Mouse (Mus musculus) adrenal gland, adult 18-20 months (tissue): ENCODE data around the gene Gm17268. TPM values are rescaled to one million over a fixed set of nuclear protein-coding genes. Genes with fewer than 3 reads are reported as not detected.
A peak's percentile ranks its signal among the peaks of the same experiment; 100 is the strongest.

Experiments
- DNase-seq, 2 experiments: peaks; one replicate each; pipeline ENCODE4 v3.0.0; 2021 to 2022; ENCODE audit warnings: low spot score in 2 of 2
- total RNA-seq, 2 experiments: library from RNA; stranded (reverse); gene quantifications; 1 replicate in 1 of 2; 2 replicates in 1 of 2; pipeline ENCODE4 v1.2.3; 2021

Gene Gm17268
- total RNA-seq, 2 experiments from 2014 or later = not detected

DNA sequence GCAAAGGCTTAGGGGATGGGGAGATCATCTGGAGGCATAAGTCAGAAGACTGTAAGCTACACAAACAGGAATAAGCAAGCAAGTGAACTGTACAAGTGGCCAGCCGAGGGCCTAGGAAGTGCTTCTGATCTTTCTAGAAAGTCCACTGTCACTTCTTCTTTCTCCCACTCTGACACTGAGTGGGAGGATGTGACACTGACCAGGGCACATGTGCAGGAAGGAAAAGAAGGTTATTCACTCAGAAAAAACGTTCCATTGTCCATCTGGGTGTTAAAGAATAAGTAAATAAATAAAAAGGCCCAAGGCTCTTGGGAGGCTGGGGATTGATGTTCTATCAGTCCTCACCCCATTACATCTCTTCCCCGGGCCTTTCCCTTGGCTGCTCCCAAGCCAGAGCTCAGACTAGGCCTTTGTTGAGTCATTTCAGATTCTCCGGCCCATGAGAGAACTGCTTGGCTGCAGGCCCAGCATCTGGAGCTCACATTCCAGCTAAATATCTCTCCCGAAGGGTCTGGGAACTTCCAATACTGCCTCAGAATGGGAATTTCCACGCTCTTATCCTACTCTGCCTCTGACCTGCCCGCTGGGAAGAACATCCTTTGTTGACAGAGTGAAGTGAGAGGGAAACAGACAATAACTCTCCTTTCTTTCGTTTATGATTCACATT, 5.6 kb downstream of the Gm17268 start:
- DNase-seq = peak; percentile 22 to 42

DNA sequence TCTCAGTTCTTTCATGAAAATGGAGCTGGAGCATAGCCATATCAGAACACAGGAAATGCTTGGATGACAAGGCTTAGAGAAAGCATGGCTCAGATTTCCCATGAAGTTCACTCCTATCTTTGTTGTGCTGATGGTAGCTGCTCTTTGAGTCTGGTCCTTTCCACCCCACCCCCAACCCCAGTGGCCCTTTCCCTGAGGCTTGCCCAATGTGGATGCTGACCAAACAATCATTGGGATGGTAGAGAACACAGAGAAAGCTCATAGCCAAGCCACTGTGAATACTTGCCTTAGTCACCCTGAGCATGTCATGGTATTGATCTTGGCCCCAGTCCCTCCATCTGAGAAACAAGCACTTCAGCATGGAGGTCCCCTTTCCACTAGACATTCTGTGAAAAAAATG, 6.2 kb downstream of the Gm17268 start:
- no peak for DNase-seq

DNA sequence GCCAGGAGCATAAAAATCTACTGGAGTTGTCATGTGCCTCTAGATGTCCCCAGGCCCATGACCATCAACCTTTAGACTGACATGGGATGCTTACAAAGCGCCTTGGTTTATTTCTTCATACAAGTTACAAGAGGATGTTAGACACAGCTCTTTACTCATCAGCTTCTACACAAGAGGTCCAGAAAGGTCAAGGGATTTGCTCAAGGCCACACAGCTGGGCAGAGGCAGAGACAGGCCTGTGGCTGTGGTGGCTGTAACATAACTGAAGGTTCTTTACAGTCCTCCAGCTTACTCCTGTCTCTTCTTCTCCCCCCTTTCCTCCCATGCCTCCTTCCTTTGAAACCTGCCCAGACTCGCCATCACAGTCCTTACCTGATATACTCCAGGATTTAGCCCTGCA, 8.2 kb downstream of the Gm17268 start:
- no peak for DNase-seq

DNA sequence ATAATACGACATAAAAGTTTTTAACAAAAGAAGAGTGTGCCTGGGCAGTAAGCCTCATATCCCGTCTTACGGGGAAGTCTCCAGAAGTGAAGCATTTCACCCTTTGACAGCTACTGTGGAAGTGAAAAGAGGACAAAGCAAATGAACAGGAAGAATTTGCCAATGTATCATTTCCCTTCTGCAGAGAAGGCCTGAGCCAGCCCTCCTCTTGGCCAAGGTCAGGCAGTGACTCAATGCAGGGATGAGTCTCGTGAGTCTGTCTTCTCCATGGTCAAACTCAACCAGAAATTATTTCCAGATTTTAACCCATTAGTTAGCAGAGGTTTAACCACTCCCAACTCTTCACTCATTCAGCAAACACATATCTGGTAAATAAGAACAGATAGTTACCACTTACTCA, 14.6 kb downstream of the Gm17268 start:
- peak in 1 of 2 experiments; percentile 28 for DNase-seq

DNA sequence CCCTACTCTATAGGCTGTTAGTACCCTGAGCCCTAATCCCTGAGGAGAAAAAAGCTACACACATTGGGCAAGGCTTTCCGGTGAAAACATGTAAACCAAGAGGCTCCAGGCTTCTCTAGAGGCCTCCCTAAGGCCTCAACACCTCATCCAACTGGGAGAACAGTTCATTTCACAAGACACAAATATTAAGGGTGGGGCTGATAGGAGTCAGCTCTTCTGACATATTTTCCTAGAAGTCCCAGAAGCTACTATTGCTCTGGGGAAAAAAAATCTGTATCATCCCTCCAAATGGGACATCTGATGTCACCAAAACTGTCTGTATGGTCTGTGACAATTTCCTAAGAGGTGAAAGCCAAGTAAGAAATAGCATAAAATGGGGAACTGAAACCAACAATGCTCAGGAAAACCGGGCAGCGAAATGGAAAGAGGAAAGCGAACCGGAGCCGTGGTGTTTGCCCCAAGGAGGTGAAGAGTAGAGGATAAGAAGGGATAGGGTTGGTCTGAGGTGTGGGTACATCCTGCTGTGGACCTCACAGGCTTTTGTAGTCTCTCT, 15.8 kb downstream of the Gm17268 start:
- DNase-seq = no peak

GRCm38 (mm10) chr11:82021406-82021805, 17.0 kb downstream of the Gm17268 start:
- no peak for DNase-seq

- no peak for DNase-seq
Measured at GRCm38 (mm10) chr11:82019793-82020192, 18.6 kb downstream of the Gm17268 start.

- DNase-seq = no peak
Measured at GRCm38 (mm10) chr11:82019389-82019788, 19.0 kb downstream of the Gm17268 start.

DNA sequence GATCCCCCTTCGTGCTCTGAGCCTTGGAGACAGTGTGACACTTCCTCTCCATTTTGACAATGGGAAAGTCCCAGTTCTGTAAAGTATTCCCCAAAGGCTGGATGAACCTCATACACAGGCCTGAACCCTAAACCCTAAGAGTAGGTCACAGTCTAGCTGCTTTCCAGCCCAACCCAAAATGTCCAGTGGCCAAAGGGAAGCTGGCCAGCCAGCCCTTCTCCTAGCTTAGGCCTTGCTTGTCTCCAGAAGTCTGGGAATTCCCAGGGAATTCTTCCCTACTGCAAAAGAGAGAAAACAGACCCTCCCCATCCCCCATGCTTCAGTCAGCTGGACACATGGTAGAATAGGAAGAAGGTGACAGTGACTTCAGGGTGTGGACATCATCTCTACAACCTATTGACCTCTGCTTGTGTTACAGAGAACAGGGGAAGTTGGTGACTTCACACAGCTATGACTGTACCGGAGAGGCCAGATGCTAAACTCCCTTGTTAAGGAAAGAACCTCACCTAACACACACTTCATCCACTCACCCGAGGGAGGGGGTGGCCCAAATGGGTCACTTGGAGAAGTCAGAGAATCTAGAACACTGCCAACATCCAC, 22.1 kb downstream of the Gm17268 start:
- DNase-seq = no peak

DNA sequence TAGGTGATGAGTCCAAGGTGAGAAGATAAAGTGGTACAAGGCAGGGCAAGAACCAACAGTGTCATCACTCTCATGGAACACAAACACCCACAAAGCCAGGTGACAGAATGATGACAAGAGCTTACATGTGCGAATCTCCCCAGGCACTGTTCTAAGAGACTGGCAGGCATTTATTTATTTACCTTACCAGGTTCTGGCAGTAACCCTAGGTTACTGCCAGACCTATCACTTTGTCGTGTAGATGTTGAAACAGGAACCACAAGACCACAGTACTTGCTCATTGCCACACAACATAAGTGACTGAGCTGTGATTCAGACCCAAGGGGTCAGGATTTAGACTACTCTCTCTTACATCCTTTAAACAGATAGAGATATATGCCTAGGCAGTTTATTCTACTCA, 23.3 kb downstream of the Gm17268 start:
- no peak for DNase-seq

- DNase-seq = no peak
Measured at GRCm38 (mm10) chr11:82013756-82014155, 24.6 kb downstream of the Gm17268 start.

DNA sequence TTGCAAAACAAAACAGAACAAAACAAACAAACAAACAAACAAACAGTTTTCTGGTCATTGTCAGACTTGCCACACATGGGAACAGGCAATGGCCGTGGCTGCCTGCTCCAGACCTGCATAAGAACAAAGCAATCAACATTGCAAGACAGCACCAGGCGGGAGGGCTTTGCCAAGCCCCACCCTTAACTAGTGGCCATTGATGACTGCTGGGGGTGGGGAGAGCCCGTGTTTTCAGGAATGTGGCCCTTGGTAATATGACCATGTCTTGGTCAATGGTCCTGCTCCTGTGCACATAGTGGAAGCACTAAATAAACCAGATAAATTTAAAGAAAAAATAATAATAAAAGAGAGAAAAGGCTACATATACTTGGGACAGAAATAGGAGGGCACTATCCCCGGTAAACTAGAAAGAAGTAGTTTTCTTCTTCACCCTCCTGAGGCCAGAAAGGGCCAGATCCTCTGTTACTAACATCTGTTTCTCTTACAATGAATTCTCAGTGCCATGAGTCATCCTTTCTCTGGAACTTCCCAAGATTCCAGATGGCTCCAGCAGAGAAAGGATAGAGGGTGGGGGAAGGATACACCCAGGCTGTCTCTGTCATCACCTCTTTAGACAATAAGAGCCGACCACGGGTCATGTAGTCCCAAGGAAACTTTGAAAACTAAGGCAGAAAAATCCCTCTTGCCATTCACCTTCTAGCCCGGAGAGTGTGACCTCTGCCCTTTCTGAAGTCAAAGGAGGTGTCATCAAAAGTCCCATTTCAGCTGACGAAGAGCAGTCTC, 26.8 kb downstream of the Gm17268 start:
- no peak for DNase-seq

DNA sequence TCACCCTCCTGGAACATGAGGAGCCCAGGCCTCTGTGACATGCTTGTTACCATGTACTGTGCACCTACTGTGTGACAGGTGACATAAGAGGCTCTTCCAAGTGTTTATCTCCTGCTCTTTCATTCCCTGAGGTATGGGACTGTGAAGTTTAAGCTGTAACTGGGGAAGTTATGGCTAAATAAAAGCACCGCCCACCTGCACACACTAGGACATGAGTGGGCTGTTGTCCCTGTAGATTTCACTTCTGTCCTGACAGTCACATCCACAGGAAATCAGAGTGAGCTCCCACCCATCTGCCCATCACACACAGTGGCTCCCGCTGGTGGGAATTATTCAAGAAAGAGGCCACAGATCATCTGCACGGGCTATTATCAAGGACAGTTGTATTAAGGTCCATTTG, 28.2 kb downstream of the Gm17268 start:
- no peak for DNase-seq

- DNase-seq = peak; percentile 16 to 63
Measured at GRCm38 (mm10) chr11:82006796-82007423, 31.5 kb downstream of the Gm17268 start.

- no peak for DNase-seq
Measured at GRCm38 (mm10) chr11:82004810-82005209, 33.6 kb downstream of the Gm17268 start.

GRCm38 (mm10) chr11:82000581-82000980, 37.8 kb downstream of the Gm17268 start:
- no peak for DNase-seq

- DNase-seq = no peak
Measured at GRCm38 (mm10) chr11:81999469-81999868, 38.9 kb downstream of the Gm17268 start.

- DNase-seq = no peak
Measured at GRCm38 (mm10) chr11:81998646-81999045, 39.7 kb downstream of the Gm17268 start.

DNA sequence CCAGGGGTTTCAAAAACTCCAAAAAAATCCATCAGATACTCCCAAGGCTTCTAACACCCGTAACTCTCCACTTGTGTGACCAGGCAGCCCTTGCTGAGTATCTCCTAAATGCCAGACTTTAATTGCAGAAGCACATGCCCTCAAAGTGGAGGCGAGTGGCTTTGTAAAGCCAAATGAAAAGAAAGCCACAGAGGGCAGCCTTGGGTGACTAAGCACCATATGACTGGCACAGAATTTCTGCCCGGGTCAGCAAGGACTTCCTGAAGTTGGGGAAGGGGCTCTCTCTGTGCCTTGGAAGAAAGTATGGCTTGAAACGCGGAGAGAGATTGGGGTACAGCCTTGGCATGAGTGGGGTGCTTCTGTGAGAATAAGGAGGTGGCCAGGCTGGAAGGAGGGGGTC, 41.3 kb downstream of the Gm17268 start:
- no peak for DNase-seq

DNA sequence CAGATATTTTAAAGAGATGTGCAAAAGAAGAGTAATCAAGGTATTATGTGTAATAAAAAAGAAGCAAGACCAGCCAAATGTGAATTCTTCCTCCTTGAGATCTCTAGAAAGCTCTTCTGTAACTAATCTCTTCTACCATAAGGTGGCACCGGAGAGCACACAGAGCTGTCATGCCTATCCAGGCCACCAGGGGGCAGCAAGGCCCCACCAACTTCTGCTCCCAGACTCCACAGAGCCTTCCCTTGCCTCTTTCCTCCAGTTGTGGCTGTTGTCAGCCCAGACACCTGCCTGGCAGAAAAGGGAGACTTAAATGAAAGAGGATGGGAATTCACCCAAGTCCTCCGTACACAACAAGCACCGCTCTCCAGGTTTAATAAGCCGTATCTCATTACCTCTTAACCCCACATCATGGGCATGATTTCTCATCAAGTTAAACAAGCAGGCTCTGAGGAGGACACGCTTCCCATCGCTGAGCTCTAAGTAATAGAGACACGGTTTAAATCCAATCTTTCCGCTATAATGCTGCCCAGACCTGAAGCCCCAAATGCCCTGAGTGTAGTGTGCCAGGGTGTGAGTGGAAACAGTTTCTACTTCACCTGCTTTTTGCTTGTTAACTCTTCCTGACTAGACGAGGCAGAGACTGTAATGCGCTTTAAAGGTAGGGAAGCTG, 42.1 kb downstream of the Gm17268 start:
- peak; percentile 77 to 82 for DNase-seq

DNA sequence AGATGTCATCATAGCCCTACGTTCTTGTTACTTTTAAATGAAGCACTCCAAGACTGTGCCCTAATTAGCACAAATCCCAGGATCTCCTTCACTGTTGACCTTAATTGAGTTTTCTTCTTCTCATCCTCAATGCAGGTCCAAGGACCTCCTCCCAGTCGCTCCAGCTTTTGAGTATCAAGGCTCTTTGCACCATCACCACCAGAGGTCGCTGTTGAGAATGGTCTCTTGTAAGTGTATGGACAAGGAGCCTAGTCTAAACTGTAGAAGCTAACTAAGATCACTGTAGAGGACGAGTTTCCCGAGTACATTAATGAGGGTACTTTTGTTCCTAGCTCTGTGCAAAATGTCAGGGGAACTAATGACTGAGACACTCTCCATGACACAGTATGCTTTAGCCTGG, 55.2 kb downstream of the Gm17268 start:
- DNase-seq = peak; percentile 69
